Mouse (Mus musculus) heart, embryonic 16.5 days (tissue): ENCODE measurements around the gene Ankfn1. TPM values are rescaled to one million over a fixed set of nuclear protein-coding genes. Genes with fewer than 3 reads are reported as not detected.

Experiments
- ATAC-seq: fragments of 200-750 bp; cut with Nextera tagmentation; replicated peaks from 2 replicates; pipeline ENCODE4 v1.8.0; 2017; ENCODE audit warnings: moderate number of reproducible peaks; ENCODE audit not compliant: insufficient read depth, low FRiP score; ENCODE audit errors: extremely low read depth
- H3K27ac ChIP-seq: fragments of 300-500 bp; sonication (generic); 2 replicates; pipeline ENCODE4 v1.5.1; 2014; ENCODE audit warnings: mild to moderate bottlenecking, low read length, control low read depth, moderate library complexity
- H3K27me3 ChIP-seq: fragments of 300-500 bp; sonication (generic); 2 replicates; pipeline ENCODE4 v1.6.1; 2014; ENCODE audit warnings: low read length, mixed read lengths; ENCODE audit not compliant: control insufficient read depth, insufficient read depth
- H3K36me3 ChIP-seq: fragments of 300-500 bp; sonication (generic); 2 replicates; pipeline ENCODE4 v1.6.1; 2014; ENCODE audit not compliant: control insufficient read depth, insufficient read depth
- H3K4me1 ChIP-seq: fragments of 300-500 bp; sonication (generic); 2 replicates; pipeline ENCODE4 v1.6.1; 2014; ENCODE audit warnings: low read length, mixed read lengths; ENCODE audit not compliant: control insufficient read depth, insufficient read depth
- H3K4me2 ChIP-seq: fragments of 300-500 bp; sonication (generic); 2 replicates; pipeline ENCODE4 v1.6.1; 2014; ENCODE audit warnings: low read depth, mild to moderate bottlenecking, control low read depth, low read length
- H3K4me3 ChIP-seq: fragments of 300-500 bp; sonication (generic); 2 replicates; pipeline ENCODE4 v1.5.1; 2014; ENCODE audit warnings: mild to moderate bottlenecking, control low read depth, low read length
- H3K9ac ChIP-seq: fragments of 300-500 bp; sonication (generic); 2 replicates; pipeline ENCODE4 v1.6.1; 2014; ENCODE audit warnings: low read length, control low read depth
- H3K9me3 ChIP-seq: fragments of 300-500 bp; sonication (generic); replicated peaks from 2 replicates; pipeline ENCODE4 v1.6.1; 2016; ENCODE audit warnings: low read length; ENCODE audit not compliant: control insufficient read depth
- WGBS: fragments of 180-500 bp; shearing (Covaris S2); extraction: QIAGEN DNeasy Blood & Tissue Kit; methylation state at CpG from one replicate; pipeline ENCODE4 v1.1.7; 2014; 5-methylcytosine and 5-hydroxymethylcytosine counted together
- polyA plus RNA-seq: library from polyadenylated mRNA; unstranded; fragments of >200 nt; fragmentation: Nextera tagmentation; extraction: Ambion mirVana; gene quantifications from 2 replicates; pipeline ENCODE4 v1.2.1, GENCODE M21; 2015

Ankfn1 gene
- polyA plus RNA-seq, 1 experiment from 2014 or later = 0.11 TPM

DNA sequence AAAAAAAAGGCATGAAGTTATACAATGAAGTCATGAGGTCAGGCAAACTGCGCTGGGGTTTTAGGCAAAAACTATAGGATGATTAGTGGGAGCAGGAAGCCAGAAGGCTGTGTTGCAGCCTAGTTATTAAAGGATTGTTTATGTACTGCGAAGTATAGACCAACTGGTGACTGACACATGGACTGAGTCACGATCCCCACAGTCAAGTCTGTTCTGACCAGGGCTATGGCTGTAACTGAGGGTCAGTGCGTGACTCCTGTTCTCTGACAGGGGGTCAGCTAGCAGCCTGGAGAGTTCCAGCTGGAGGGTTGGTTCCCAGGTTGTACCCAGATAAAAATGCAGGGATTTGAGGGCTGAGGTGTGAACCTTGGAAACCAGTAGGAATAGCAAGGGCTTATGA, 301.4 kb downstream of the Ankfn1 start:
- WGBS = 69% methylated on average over 4 of the region's 4 CpGs
- Histone ChIP-seq H3K4me1 (no peaks in the 10 kb centered on the region), H3K4me2 (no peak overlapping the region), H3K9me3 (no peaks in the 10 kb centered on the region), H3K9ac (no peak overlapping the region), H3K27me3 (no peaks in the 10 kb centered on the region), H3K27ac (no peak overlapping the region), H3K4me3 (no peak overlapping the region), H3K36me3 (no peaks in the 10 kb centered on the region)
- no peak for ATAC-seq

DNA sequence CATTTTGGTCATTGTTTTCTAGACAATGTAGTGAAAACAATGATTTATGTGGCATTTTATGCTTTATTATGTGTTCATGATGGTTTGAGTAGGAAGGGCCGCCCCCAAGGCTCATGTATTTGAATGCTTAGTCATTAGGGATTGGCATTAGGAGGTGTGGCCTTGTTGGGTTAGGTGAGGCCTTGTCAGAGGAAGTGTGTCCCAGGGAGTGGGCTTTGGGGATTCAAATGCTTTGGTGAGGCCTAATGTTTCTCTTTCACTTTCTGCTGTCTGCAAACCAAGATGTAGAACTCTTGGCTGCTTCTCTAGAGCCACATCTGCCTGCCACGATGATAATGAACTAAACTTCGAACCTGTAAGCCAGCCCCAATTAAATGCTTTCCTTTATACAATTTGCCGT, 304.6 kb downstream of the Ankfn1 start:
- no peaks in the 10 kb centered on the region for H3K4me1 ChIP-seq
- no peaks in the 10 kb centered on the region for H3K9me3 ChIP-seq
- ATAC-seq = no peak
- H3K27me3 ChIP-seq = no peaks in the 10 kb centered on the region
- no peak overlapping the region for H3K4me2 ChIP-seq
- 83% methylated on average over 4 of the region's 4 CpGs for WGBS
- no peak overlapping the region for H3K4me3 ChIP-seq
- H3K9ac ChIP-seq = no peak overlapping the region
- H3K36me3 ChIP-seq = no peaks in the 10 kb centered on the region
- H3K27ac ChIP-seq = no peak overlapping the region

DNA sequence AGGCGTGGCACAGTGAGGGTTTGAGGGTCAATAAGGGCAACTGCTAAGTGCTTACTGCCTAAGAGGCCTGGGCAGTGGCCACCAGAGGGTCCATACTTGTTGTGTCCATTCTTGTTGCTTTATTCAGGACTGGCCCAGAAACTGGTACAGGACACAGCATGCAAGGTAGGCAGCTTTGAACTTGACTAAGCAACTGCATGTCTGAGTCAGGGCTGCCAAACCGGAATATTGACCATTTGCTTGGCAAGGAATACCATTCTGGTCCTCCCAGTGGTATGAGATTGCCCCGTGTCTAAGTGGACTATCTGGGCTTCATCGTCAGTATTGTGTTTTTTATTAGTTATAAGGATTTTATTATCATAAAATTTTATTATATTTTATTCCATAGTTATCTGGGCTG, 312.1 kb downstream of the Ankfn1 start:
- Histone ChIP-seq H3K9ac (no peak overlapping the region), H3K27ac (no peak overlapping the region), H3K9me3 (no peaks in the 10 kb centered on the region), H3K4me3 (no peak overlapping the region), H3K27me3 (no peaks in the 10 kb centered on the region), H3K4me1 (no peaks in the 10 kb centered on the region), H3K4me2 (no peak overlapping the region), H3K36me3 (no peaks in the 10 kb centered on the region)
- no peak for ATAC-seq
- WGBS = 87% methylated on average over 4 of the region's 4 CpGs

DNA sequence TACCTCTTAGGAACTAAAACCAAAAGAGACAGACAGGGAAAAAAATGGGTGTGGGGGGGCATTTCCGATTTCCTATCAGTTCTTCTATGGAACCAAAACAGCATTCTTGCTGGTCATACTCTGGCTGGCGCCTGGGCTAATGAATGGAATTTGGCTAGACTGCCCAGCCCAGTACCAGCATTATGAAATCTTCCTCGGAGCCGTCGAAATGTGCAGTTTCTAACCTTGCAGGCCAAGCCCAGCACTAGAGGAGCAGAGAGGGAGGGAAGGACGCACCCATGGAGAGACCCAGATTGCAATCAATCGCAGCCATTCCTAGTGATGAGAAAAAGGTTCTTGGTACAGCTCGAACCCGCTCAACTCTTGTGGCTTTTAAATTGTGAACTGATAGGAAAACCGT, 315.2 kb downstream of the Ankfn1 start:
- H3K4me3 ChIP-seq = no peak overlapping the region
- 68% methylated on average over 10 of the region's 10 CpGs for WGBS
- no peaks in the 10 kb centered on the region for H3K27me3 ChIP-seq
- no peak overlapping the region for H3K4me2 ChIP-seq
- no peak overlapping the region for H3K9ac ChIP-seq
- no peaks in the 10 kb centered on the region for H3K36me3 ChIP-seq
- no peaks in the 10 kb centered on the region for H3K4me1 ChIP-seq
- H3K9me3 ChIP-seq = no peaks in the 10 kb centered on the region
- ATAC-seq = no peak
- no peak overlapping the region for H3K27ac ChIP-seq

DNA sequence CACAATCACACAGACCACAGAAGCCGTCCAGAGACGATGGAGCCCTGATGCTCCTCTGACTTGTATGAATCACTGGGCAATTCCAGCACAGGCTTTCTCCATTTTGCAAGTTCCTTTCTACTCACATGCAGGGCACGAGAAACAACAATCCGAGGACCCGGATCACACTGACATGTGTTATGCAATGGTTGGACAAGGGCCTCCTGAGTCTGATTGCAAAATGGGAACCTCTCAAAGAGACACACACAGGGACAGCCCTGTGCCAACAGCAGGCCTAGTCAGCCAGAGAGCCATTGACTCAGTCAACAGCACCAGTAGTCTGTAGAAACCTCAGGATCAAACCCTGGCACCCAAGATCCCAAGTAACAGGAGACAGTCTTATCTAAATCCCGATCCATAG, 318.0 kb downstream of the Ankfn1 start:
- Histone ChIP-seq H3K27me3 (no peaks in the 10 kb centered on the region), H3K4me3 (no peak overlapping the region), H3K9me3 (no peaks in the 10 kb centered on the region), H3K4me2 (no peak overlapping the region), H3K4me1 (no peaks in the 10 kb centered on the region), H3K36me3 (no peaks in the 10 kb centered on the region), H3K27ac (no peak overlapping the region), H3K9ac (no peak overlapping the region)
- ATAC-seq = no peak
- WGBS = 78% methylated on average over 6 of the region's 6 CpGs

DNA sequence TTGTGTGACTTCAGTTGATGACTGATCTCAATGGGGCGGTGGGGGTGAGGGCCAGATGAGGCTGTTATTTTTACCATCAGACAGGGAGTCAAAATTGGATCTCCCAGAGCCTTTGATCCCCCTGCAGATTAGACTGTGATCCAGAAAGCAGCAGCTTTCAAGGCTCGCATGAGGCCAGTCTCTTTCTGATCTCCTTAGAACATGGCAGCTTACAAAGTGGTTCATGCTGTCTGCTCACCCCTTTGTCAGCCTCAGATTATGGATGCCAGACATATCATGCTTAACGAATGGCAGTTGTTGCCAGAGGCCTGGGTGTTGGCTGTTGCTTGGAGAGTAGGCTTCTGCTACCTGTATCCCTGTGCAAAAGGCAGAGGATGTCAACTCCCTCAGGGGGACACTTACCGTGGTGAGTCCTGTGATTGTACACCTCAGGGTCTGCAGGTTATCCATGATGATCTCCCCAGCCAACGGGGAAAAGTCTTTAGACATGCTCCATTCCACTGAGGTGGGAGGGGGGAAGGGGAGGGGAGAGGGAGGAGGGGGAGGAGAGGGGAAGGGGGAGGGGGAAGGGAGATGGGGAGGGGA, 321.7 kb downstream of the Ankfn1 start:
- Histone ChIP-seq H3K4me3 (no peak overlapping the region), H3K27ac (no peak overlapping the region), H3K4me2 (no peak overlapping the region), H3K36me3 (no peaks in the 10 kb centered on the region), H3K27me3 (no peaks in the 10 kb centered on the region), H3K9me3 (no peaks in the 10 kb centered on the region), H3K4me1 (no peaks in the 10 kb centered on the region), H3K9ac (no peak overlapping the region)
- WGBS = 22% methylated on average over 5 of the region's 5 CpGs
- no peak for ATAC-seq

DNA sequence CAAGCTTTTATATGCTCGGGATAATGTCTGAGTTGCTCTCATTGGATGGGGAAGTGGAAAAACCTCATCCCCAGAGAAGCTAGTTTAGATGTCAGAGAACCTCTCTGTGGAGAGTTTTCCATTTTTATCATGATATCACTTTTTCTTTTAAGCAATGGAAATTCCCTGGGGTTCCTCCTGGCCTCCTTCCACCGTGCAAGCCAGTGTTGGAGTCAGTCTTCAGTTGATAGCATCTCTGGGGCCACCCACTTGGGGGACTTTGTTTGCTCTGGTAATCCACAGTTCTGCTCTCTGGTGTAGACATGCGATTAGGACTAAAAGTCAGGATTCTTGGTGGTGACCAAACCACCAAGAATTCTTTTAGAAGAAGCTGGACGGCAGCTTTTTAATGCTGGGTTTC, 322.8 kb downstream of the Ankfn1 start:
- no peaks in the 10 kb centered on the region for H3K9me3 ChIP-seq
- H3K4me1 ChIP-seq = no peaks in the 10 kb centered on the region
- no peak overlapping the region for H3K9ac ChIP-seq
- H3K4me3 ChIP-seq = no peak overlapping the region
- H3K36me3 ChIP-seq = no peaks in the 10 kb centered on the region
- ATAC-seq = no peak
- H3K27me3 ChIP-seq = no peaks in the 10 kb centered on the region
- H3K4me2 ChIP-seq = no peak overlapping the region
- H3K27ac ChIP-seq = no peak overlapping the region
- 49% methylated on average over 4 of the region's 4 CpGs for WGBS

DNA sequence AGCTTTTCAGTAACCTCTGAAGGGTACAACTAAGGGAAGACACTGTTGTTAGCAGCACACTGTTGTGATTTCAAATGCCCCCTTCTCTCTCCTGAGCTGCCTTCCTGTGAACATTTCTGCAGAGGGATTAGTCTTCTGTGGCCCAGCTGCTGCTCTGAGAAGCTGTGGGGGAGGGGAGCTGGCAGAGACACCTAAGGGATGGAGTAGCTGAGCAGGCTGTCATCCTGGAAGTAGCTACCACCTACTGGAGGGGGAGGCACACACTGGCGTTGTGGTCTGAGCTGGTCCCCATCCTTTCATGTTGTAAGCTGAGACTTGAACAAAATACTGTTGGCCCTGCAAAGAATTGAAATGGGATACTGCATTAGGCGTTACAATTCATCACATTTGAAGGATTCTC, 324.6 kb downstream of the Ankfn1 start:
- H3K27me3 ChIP-seq = no peaks in the 10 kb centered on the region
- ATAC-seq = no peak
- H3K9me3 ChIP-seq = no peaks in the 10 kb centered on the region
- 25% methylated on average over 2 of the region's 2 CpGs for WGBS
- H3K4me2 ChIP-seq = no peak overlapping the region
- no peak overlapping the region for H3K4me3 ChIP-seq
- no peaks in the 10 kb centered on the region for H3K4me1 ChIP-seq
- no peak overlapping the region for H3K9ac ChIP-seq
- H3K36me3 ChIP-seq = no peaks in the 10 kb centered on the region
- no peak overlapping the region for H3K27ac ChIP-seq

DNA sequence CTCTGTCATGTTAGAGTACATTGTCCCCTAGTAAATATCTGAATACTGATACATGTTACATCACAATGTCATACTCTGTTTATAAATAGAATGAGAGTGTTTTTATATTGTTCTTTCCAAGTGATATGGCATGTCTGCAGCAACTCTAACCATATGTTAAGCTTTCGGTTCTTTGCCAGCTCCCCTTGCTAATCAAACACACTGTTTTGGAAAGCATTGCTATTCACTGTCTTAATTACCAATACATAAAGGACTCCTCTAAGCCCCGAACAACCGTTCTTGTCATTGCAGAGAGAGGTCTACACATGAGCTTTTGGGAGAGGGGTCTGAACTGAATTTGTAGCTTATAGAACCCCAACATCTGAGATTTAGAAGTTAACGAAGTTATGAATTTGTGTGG, 327.0 kb downstream of the Ankfn1 start:
- H3K4me2 ChIP-seq = no peak overlapping the region
- H3K9ac ChIP-seq = no peak overlapping the region
- no peaks in the 10 kb centered on the region for H3K4me1 ChIP-seq
- no peak overlapping the region for H3K27ac ChIP-seq
- no peak for ATAC-seq
- H3K27me3 ChIP-seq = no peaks in the 10 kb centered on the region
- WGBS = 80% methylated on average over 4 of the region's 4 CpGs
- no peaks in the 10 kb centered on the region for H3K36me3 ChIP-seq
- H3K4me3 ChIP-seq = no peak overlapping the region
- no peaks in the 10 kb centered on the region for H3K9me3 ChIP-seq

DNA sequence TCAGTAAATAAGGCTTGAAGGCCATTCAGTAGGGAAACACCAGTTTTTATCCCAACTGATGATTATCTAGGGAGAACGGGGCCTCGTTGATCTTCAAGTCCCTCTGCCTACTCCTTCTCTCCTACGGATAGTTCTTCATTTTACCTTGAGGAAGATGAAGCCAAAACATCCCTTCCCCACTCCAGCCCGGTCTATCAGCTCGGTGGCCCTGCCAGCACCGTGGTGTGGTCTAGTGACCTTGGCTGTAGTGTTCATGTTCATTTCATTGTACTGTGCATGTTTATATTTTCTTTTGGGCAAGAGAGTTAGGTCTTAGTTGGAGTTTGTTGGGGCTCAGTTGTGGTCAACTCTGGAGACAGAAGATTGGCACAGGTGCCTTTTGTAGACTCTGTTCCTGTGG, 328.5 kb downstream of the Ankfn1 start:
- no peak overlapping the region for H3K9ac ChIP-seq
- no peak overlapping the region for H3K4me3 ChIP-seq
- no peak overlapping the region for H3K4me2 ChIP-seq
- 80% methylated on average over 6 of the region's 6 CpGs for WGBS
- H3K27me3 ChIP-seq = no peaks in the 10 kb centered on the region
- no peaks in the 10 kb centered on the region for H3K36me3 ChIP-seq
- no peaks in the 10 kb centered on the region for H3K4me1 ChIP-seq
- no peaks in the 10 kb centered on the region for H3K9me3 ChIP-seq
- no peak overlapping the region for H3K27ac ChIP-seq
- no peak for ATAC-seq
